Comparison of ENCODE assay signal across 14 mouse cellular contexts in the genomic region with DNA sequence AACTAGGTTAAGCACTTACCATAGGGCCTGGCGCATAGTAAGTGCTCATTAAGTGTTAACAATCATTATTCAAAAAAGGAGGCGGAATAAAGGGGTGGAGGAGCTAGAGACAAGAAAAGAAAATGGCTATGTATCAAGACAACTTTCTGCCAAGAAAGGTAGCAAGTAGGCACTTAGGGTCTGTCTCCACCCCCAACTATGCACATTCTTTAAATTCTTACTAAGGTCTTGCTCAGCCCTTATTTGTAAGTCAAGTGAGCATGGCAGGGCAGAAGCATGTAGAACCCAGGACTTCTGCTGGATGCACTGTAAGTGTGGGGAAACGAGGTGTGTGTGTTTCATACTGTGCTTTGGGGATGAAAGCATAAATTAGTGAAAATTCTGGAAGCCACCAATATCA.
"Had no signal": no experiment of that assay in that cellular context is flagged by ENCODE, and none has a peak within 500 bp of the region (broad histone marks: within the 10 kb centered on the region; RNA-seq: fewer than 3 reads in every experiment).

No protein-coding gene starts in this region.

- H3K9ac ChIP-seq: liver, embryonic 13.5 days; midbrain, embryonic 13.5 days; neural tube, embryonic 13.5 days had no signal

- ATAC-seq: intestine, postnatal 0 days; midbrain, embryonic 13.5 days; midbrain, embryonic 16.5 days had no signal

- H3K27ac ChIP-seq: kidney, postnatal 0 days; liver, embryonic 13.5 days; midbrain, embryonic 10.5 days; midbrain, embryonic 13.5 days; neural tube, embryonic 13.5 days had no signal

- H3K4me2 ChIP-seq: liver, embryonic 13.5 days; midbrain, embryonic 13.5 days; neural tube, embryonic 13.5 days had no signal

- H3K36me3 ChIP-seq: liver, embryonic 13.5 days; midbrain, embryonic 10.5 days; midbrain, embryonic 13.5 days; neural tube, embryonic 13.5 days had no signal

- H3K4me1 ChIP-seq: liver, embryonic 13.5 days; megakaryocyte, embryonic 14.5 days; midbrain, embryonic 10.5 days; midbrain, embryonic 13.5 days; neural tube, embryonic 13.5 days had no signal

- H3K27me3 ChIP-seq: liver, embryonic 13.5 days; megakaryocyte, embryonic 14.5 days; midbrain, embryonic 13.5 days; neural tube, embryonic 13.5 days had no signal

- H3K4me3 ChIP-seq: liver, embryonic 13.5 days; megakaryocyte, embryonic 14.5 days; midbrain, embryonic 10.5 days; midbrain, embryonic 13.5 days; myocyte; neural tube, embryonic 13.5 days had no signal

- H3K9me3 ChIP-seq: liver, embryonic 13.5 days; megakaryocyte, embryonic 14.5 days; midbrain, embryonic 10.5 days; midbrain, embryonic 13.5 days; neural tube, embryonic 13.5 days had no signal

- DNase-seq: kidney, adult 2 months; kidney, postnatal 25 days; liver, embryonic 13.5 days; lung, postnatal 14 days; thymus, adult 18-20 months; thymus, postnatal 36 days had no signal
